Mouse (Mus musculus) thymus, postnatal 14 days (tissue): ENCODE data around the gene Galk1.

Source experiments
- DNase-seq: peaks from one replicate; pipeline ENCODE4 v3.0.0; 2021

The Galk1 gene

GRCm38 (mm10) chr11:115971016-115971415, 41.5 kb downstream of the Galk1 start:
- DNase-seq = no peak

GRCm38 (mm10) chr11:115970006-115970673, 42.4 kb downstream of the Galk1 start:
- no peak for DNase-seq

GRCm38 (mm10) chr11:115968731-115969405, 43.7 kb downstream of the Galk1 start:
- DNase-seq = no peak

GRCm38 (mm10) chr11:115964977-115965604, 47.4 kb downstream of the Galk1 start:
- no peak for DNase-seq

GRCm38 (mm10) chr11:115962651-115963412, 49.7 kb downstream of the Galk1 start:
- no peak for DNase-seq

- DNase-seq = no peak
Measured at GRCm38 (mm10) chr11:115959018-115959417, 53.5 kb downstream of the Galk1 start.
